Mouse (Mus musculus) ES-E14 (cell line): Measurements from ENCODE around the gene Sdccag8. TPM values are rescaled to one million over a fixed set of nuclear protein-coding genes. Genes with fewer than 3 reads are reported as not detected.

Source experiments
- DNase-seq: peaks from one replicate; pipeline ENCODE4 v3.0.0-alpha.2; 2013; ENCODE audit warnings: low read depth, low spot score
- H3K27ac ChIP-seq: 2 replicates; pipeline ENCODE4 v1.5.1; 2012; ENCODE audit warnings: low read depth, mild to moderate bottlenecking, low read length, moderate library complexity, mixed read lengths; ENCODE audit not compliant: poor library complexity, insufficient read depth, severe bottlenecking
- H3K36me3 ChIP-seq: 2 replicates; pipeline ENCODE4 v1.6.1; 2012; ENCODE audit warnings: mild to moderate bottlenecking, low read length, moderate library complexity, mixed read lengths; ENCODE audit not compliant: control insufficient read depth, poor library complexity, insufficient read depth, severe bottlenecking
- H3K4me1 ChIP-seq, 2 experiments: fragments of 150-350 bp in 1 of 2; sonication (generic) in 1 of 2; 2 replicates each; pipeline ENCODE4 v1.6.1; 2012; ENCODE audit warnings: low read length in 2 of 2, mild to moderate bottlenecking in 1 of 2, mixed read lengths in 1 of 2; ENCODE audit not compliant: control insufficient read depth in 2 of 2, insufficient read depth in 2 of 2, poor library complexity in 1 of 2
- H3K4me3 ChIP-seq, 2 experiments: fragments of 150-350 bp in 1 of 2; sonication (generic) in 1 of 2; 2 replicates each; pipeline ENCODE4 v1.5.1; 2012; ENCODE audit warnings: low read length in 2 of 2, low read depth in 1 of 2, mild to moderate bottlenecking in 1 of 2, mixed read lengths in 1 of 2; ENCODE audit not compliant: insufficient read depth in 1 of 2, poor library complexity in 1 of 2, severe bottlenecking in 1 of 2
- H3K9ac ChIP-seq: 2 replicates; pipeline ENCODE4 v1.6.1; 2012; ENCODE audit warnings: low read depth, mild to moderate bottlenecking, low read length, mixed read lengths; ENCODE audit not compliant: poor library complexity, insufficient read depth, severe bottlenecking
- H3K9me3 ChIP-seq: fragments of 150-350 bp; sonication (generic); 2 replicates; pipeline ENCODE4 v1.6.1; 2012; ENCODE audit warnings: low read depth, mild to moderate bottlenecking, low read length; ENCODE audit not compliant: control insufficient read depth, insufficient read depth
- CHD2 ChIP-seq: IDR thresholded peaks from 2 replicates; pipeline ENCODE4 v1.6.1; 2014; ENCODE audit warnings: mild to moderate bottlenecking, low read depth, low read length, inconsistent platforms
- HCFC1 ChIP-seq: IDR thresholded peaks from 2 replicates; pipeline ENCODE4 v1.6.1; 2012; ENCODE audit warnings: low read length, inconsistent platforms, borderline replicate concordance; ENCODE audit not compliant: insufficient read depth
- MAFK ChIP-seq: IDR thresholded peaks from 2 replicates; pipeline ENCODE4 v1.6.1; 2014; ENCODE audit warnings: mild to moderate bottlenecking, low read depth, low read length, inconsistent platforms; ENCODE audit not compliant: insufficient read depth
- ZC3H11A ChIP-seq: IDR thresholded peaks from 2 replicates; pipeline ENCODE4 v1.6.1; 2012; ENCODE audit warnings: low read depth, mild to moderate bottlenecking, inconsistent platforms, low read length, borderline replicate concordance
- ZNF384 ChIP-seq: IDR thresholded peaks from 2 replicates; pipeline ENCODE4 v1.6.1; 2012; ENCODE audit warnings: low read depth, low read length, inconsistent platforms
- in situ Hi-C, 2 experiments: fragments of 600-800 bp; cut with MboI; formaldehyde crosslinking; loops; one replicate each; pipeline ENCODE4 v1.15.1; 2025; ENCODE audit warnings: low sequenced_read_pairs in 2 of 2, inconsistent platforms in 1 of 2; ENCODE audit not compliant: unreplicated experiment in 2 of 2
- total RNA-seq: library from RNA; depleted of rRNA; stranded (reverse); fragments of 300-350 nt; gene quantifications from 2 replicates; pipeline ENCODE4 v1.2.3, GENCODE M21; 2012

Gene Sdccag8
- total RNA-seq, 1 experiment = 5.0 TPM

DNA sequence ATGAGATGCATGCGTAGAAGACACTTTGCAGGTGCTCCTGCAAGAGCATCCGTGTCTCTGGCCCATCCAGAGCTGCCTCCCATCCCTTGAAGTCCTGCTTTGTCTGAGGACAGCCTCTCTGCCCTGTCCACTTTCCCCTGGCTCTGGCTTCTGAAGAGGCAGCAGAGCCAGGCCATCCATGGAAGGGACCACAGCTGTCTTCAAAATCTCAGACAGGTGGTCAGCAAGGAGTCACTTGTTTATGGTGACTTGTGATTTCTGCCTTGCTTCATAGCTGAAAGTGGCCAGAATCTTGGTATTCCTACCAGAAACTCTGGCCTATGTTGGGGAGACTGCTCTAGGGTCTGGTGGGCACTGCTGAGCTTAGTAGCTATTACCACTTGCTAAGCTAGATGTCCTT lies 202.3 kb downstream of the Sdccag8 start:
- H3K27ac ChIP-seq = no peak overlapping the region
- no peak overlapping the region for H3K4me3 ChIP-seq
- no peaks in the 10 kb centered on the region for H3K36me3 ChIP-seq
- no peak overlapping the region for H3K9ac ChIP-seq
- no peak for TF ChIP-seq HCFC1
- no peak for TF ChIP-seq MAFK
- TF ChIP-seq CHD2 = no peak
- TF ChIP-seq ZC3H11A = no peak
- TF ChIP-seq ZNF384 = no peak
- in situ Hi-C loops = no loop called here
- no peaks in the 10 kb centered on the region for H3K9me3 ChIP-seq
- no peak for DNase-seq
- no peaks in the 10 kb centered on the region for H3K4me1 ChIP-seq

- no peak overlapping the region for H3K27ac ChIP-seq
- TF ChIP-seq CHD2 = no peak
- TF ChIP-seq ZC3H11A = no peak
- no peak for TF ChIP-seq MAFK
- no peak for TF ChIP-seq ZNF384
- TF ChIP-seq HCFC1 = no peak
- no peak for DNase-seq
- no peaks in the 10 kb centered on the region for H3K9me3 ChIP-seq
- H3K4me1 ChIP-seq = no peaks in the 10 kb centered on the region
- H3K36me3 ChIP-seq = no peaks in the 10 kb centered on the region
- H3K9ac ChIP-seq = no peak overlapping the region
- H3K4me3 ChIP-seq = no peak overlapping the region
- in situ Hi-C loops = no loop called here
These were observed 204.3 kb downstream of the Sdccag8 start for GRCm38 (mm10) chr1:177018750-177019149.

GRCm38 (mm10) chr1:177019668-177020067 lies 205.2 kb downstream of the Sdccag8 start:
- Histone ChIP-seq H3K36me3 (no peaks in the 10 kb centered on the region), H3K4me3 (no peak overlapping the region), H3K9ac (no peak overlapping the region), H3K4me1 (no peaks in the 10 kb centered on the region), H3K27ac (no peak overlapping the region), H3K9me3 (no peaks in the 10 kb centered on the region)
- in situ Hi-C loops = no loop called here
- TF ChIP-seq ZC3H11A (no peak), CHD2 (no peak), ZNF384 (no peak), HCFC1 (no peak), MAFK (no peak)
- no peak for DNase-seq

GRCm38 (mm10) chr1:177022751-177023150 lies 208.3 kb downstream of the Sdccag8 start:
- no peak overlapping the region for H3K27ac ChIP-seq
- no peak for DNase-seq
- in situ Hi-C loops = no loop called here

DNA sequence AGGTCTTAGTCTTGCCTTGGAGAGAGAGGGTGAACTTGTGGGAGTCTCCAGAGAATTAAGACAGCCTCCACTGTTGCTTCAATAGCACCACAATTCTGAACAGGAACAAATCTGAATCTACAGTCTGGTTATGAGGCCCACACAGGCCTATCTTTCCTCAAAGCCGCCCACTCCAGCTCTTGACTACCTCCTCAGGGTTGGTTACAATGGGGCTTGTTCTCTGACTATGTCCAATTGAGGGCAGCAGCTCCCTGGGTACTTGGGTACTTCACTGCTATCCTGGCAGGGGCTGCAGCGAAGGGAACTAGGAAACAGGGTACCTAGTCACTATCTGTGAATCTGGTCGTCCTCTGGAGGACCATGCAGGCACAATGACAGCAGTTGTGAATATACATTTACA lies 213.2 kb downstream of the Sdccag8 start:
- in situ Hi-C loops = no loop called here
- H3K9ac ChIP-seq = no peak overlapping the region
- no peak for DNase-seq

More at GRCm38 (mm10) chr1:177022751-177023150, 208.3 kb downstream of the Sdccag8 start:
- TF ChIP-seq HCFC1 (no peak), CHD2 (no peak), ZC3H11A (no peak), MAFK (no peak), ZNF384 (no peak)
- Histone ChIP-seq H3K4me1 (no peaks in the 10 kb centered on the region), H3K9me3 (no peaks in the 10 kb centered on the region), H3K9ac (no peak overlapping the region), H3K36me3 (peaks cover 2% of the 10 kb centered on the region; the same call in 1 of the 2 replicates), H3K4me3 (no peak overlapping the region)

More for the DNA sequence above, 213.2 kb downstream of the Sdccag8 start:
- Histone ChIP-seq H3K4me3 (no peak overlapping the region), H3K4me1 (no peaks in the 10 kb centered on the region), H3K27ac (no peak overlapping the region), H3K9me3 (no peaks in the 10 kb centered on the region), H3K36me3 (peaks cover 2% of the 10 kb centered on the region; the same call in 1 of the 2 replicates)
- TF ChIP-seq HCFC1 = no peak
- TF ChIP-seq MAFK = no peak
- no peak for TF ChIP-seq ZC3H11A
- TF ChIP-seq CHD2 = no peak
- TF ChIP-seq ZNF384 = no peak
